Mouse (Mus musculus): ENCODE results near the gene Rps6.

DNA sequence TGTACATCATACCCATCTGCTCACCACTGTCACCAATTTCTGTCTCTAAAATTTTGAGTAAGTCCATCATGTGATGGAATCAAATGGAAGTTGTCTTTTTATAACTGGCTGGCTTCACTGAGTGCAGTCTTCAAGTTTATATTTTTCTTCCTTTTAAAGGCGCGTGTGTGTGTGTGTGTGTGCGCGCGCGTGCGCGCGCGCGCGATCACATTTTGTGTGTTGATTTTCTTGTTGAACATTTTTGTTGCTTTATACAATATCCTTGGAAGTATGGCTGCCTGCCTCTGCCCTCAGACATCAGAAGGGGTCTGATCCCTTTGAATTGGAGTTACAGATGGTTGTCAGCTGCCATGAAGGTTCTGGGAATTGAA, 843 bp upstream of the Rps6 start:
- TF ChIP-seq CTCF (IDR thresholded peaks at IDR 0.05; ENCODE audit: low read depth, low read length) = no peak
- no peak for TF ChIP-seq POLR2A (IDR thresholded peaks at IDR 0.05; ENCODE audit: extremely low read depth, insufficient read depth, low read length)
